Mouse (Mus musculus) heart, adult 2 months (tissue): ENCODE results near the gene Tmppe. TPM values are rescaled to one million over a fixed set of nuclear protein-coding genes. Genes with fewer than 3 reads are reported as not detected.
"Not testable (repeated sequence)": the region's sequence is repeated elsewhere in the genome, so short reads cannot be mapped to it uniquely, and the experiment has no call there.

ENCODE experiments used
- DNase-seq, 2 experiments: peaks; one replicate each; pipeline ENCODE4 v3.0.0; 2021
- H3K27ac ChIP-seq: fragments of 200-600 bp; 2 replicates; pipeline ENCODE4 v1.8.1; 2022
- H3K27me3 ChIP-seq: fragments of 200-500 bp; 2 replicates; pipeline ENCODE4 v1.6.1; 2012; ENCODE audit warnings: mild to moderate bottlenecking, low read length, inconsistent platforms, mixed read lengths; ENCODE audit not compliant: control insufficient read depth, insufficient read depth
- H3K36me3 ChIP-seq: fragments of 200-500 bp; 2 replicates; pipeline ENCODE4 v1.6.1; 2012; ENCODE audit warnings: low read length, inconsistent platforms; ENCODE audit not compliant: control insufficient read depth, insufficient read depth
- H3K4me1 ChIP-seq: fragments of 200-500 bp; 2 replicates; pipeline ENCODE4 v1.6.1; 2011; ENCODE audit warnings: low read length; ENCODE audit not compliant: control insufficient read depth, insufficient read depth
- H3K4me3 ChIP-seq: fragments of 200-600 bp; 2 replicates; pipeline ENCODE4 v1.8.1; 2022
- H3K79me2 ChIP-seq: fragments of 200-500 bp; replicated peaks from 2 replicates; pipeline ENCODE4 v1.6.1; 2012; ENCODE audit warnings: mild to moderate bottlenecking, inconsistent platforms, low read length, moderate library complexity, mixed read lengths; ENCODE audit not compliant: control insufficient read depth, insufficient read depth
- H3K9ac ChIP-seq: fragments of 200-500 bp; 2 replicates; pipeline ENCODE4 v1.6.1; 2012; ENCODE audit warnings: low read depth, mild to moderate bottlenecking, control low read depth, inconsistent platforms, low read length, mixed read lengths
- CTCF ChIP-seq: fragments of 200-600 bp; IDR thresholded peaks from 2 replicates; pipeline ENCODE4 v1.8.1; 2022; ENCODE audit warnings: antibody characterized with exemption, mild to moderate bottlenecking, moderate library complexity
- EP300 ChIP-seq: fragments of 200-500 bp; IDR thresholded peaks from 2 replicates; pipeline ENCODE4 v1.6.1; 2011; ENCODE audit warnings: low read depth, low read length, control low read depth; ENCODE audit not compliant: insufficient read depth
- POLR2A ChIP-seq: fragments of 200-500 bp; IDR thresholded peaks from 2 replicates; pipeline ENCODE4 v1.6.1; 2011; ENCODE audit warnings: mild to moderate bottlenecking, low read depth, low read length, control low read depth; ENCODE audit not compliant: insufficient read depth
- WGBS: fragments of 180-500 bp; shearing (Covaris S2); methylation state at CpG from one replicate; pipeline ENCODE4 v1.1.7; 2018; 5-methylcytosine and 5-hydroxymethylcytosine counted together
- intact Hi-C: fragments of 180-260 bp; cut with DNase I; formaldehyde crosslinking; loops from one replicate; pipeline ENCODE4 v1.15.1; 2025
- polyA plus RNA-seq: library from polyadenylated mRNA; depleted of rRNA; stranded (reverse); fragments of >200 nt; gene quantifications from 2 replicates; pipeline ENCODE4 v1.2.3, GENCODE M21; 2012
- total RNA-seq, 2 experiments: library from RNA; stranded (reverse); gene quantifications; 2 replicates each; pipeline ENCODE4 v1.2.3; 2021

The Tmppe gene
- total and polyA plus RNA-seq, 3 experiments, result 2.7 to 3.9 (median 3.7) TPM

- Histone ChIP-seq H3K27me3 (no peaks in the 10 kb centered on the region), H3K9ac (peak within 1 kb of the TSS; percentile 84), H3K36me3 (no peaks in the 10 kb centered on the region), H3K79me2 (no peaks in the 10 kb centered on the region), H3K27ac (peak within 1 kb of the TSS; percentile 69), H3K4me1 (peaks cover 3% of the 10 kb centered on the region; the same call in 1 of the 2 replicates), H3K4me3 (peak within 1 kb of the TSS; percentile 63)
- TF ChIP-seq CTCF (no peak), EP300 (no peak), POLR2A (no peak)
- peak; percentile 80 to 82 for DNase-seq
- intact Hi-C loops, result loop anchor here (10.0 kb wide), 1 partner anchor 405 kb away; no protein-coding TSS in a partner anchor
- 2% methylated on average over 89 of the region's 96 CpGs for WGBS
Observed at GRCm38 (mm10) chr9:114389905-114390748, 10.8 kb upstream of the Tmppe start, which contains the start of gene Crtap. Gene Crtap, minus strand, starts transcription at chr9:114390675.

GRCm38 (mm10) chr9:114390749-114391075, 10.2 kb upstream of the Tmppe start:
- H3K4me3 ChIP-seq, result peak overlapping the region; percentile 63
- intact Hi-C loops, result no loop called here
- H3K4me1 ChIP-seq, result peaks cover 3% of the 10 kb centered on the region; the same call in 1 of the 2 replicates
- no peaks in the 10 kb centered on the region for H3K79me2 ChIP-seq
- no peak for DNase-seq
- H3K27ac ChIP-seq, result peak overlapping the region; percentile 69; the same call in 1 of the 2 replicates
- H3K36me3 ChIP-seq, result no peaks in the 10 kb centered on the region
- H3K27me3 ChIP-seq, result no peaks in the 10 kb centered on the region
- no peak for TF ChIP-seq EP300
- TF ChIP-seq CTCF, result no peak
- no peak for TF ChIP-seq POLR2A
- H3K9ac ChIP-seq, result peak overlapping the region; percentile 84
- 3% methylated on average over 10 of the region's 10 CpGs for WGBS

GRCm38 (mm10) chr9:114394136-114394535, 6.8 kb upstream of the Tmppe start:
- DNase-seq, H3K79me2 ChIP-seq, H3K27me3 ChIP-seq, H3K36me3 ChIP-seq, H3K4me1 ChIP-seq, H3K4me3 ChIP-seq, H3K9ac ChIP-seq, H3K27ac ChIP-seq, intact Hi-C loops: not testable (repeated sequence)
- 66% methylated on average over 6 of the region's 6 CpGs for WGBS

GRCm38 (mm10) chr9:114394677-114395076, 6.2 kb upstream of the Tmppe start:
- Histone ChIP-seq H3K4me3 (no peak overlapping the region), H3K9ac (no peak overlapping the region), H3K4me1 (no peaks in the 10 kb centered on the region), H3K27ac (no peak overlapping the region), H3K36me3 (no peaks in the 10 kb centered on the region), H3K27me3 (no peaks in the 10 kb centered on the region), H3K79me2 (no peaks in the 10 kb centered on the region)
- intact Hi-C loops, result no loop called here
- 53% methylated on average over 8 of the region's 8 CpGs for WGBS
- no peak for DNase-seq
- TF ChIP-seq EP300 (no peak), POLR2A (no peak), CTCF (no peak)

GRCm38 (mm10) chr9:114395258-114395657, 5.6 kb upstream of the Tmppe start:
- H3K4me3 ChIP-seq, result no peak overlapping the region
- no peaks in the 10 kb centered on the region for H3K79me2 ChIP-seq
- DNase-seq, result no peak
- 84% methylated on average over 4 of the region's 4 CpGs for WGBS
- intact Hi-C loops, result no loop called here
- no peaks in the 10 kb centered on the region for H3K27me3 ChIP-seq
- H3K36me3 ChIP-seq, result no peaks in the 10 kb centered on the region
- H3K4me1 ChIP-seq, result no peaks in the 10 kb centered on the region; the same call in 1 of the 2 replicates
- no peak for TF ChIP-seq CTCF
- no peak for TF ChIP-seq POLR2A
- no peak for TF ChIP-seq EP300
- H3K9ac ChIP-seq, result no peak overlapping the region
- H3K27ac ChIP-seq, result no peak overlapping the region

- no peaks in the 10 kb centered on the region for H3K27me3 ChIP-seq
- peaks cover 4% of the 10 kb centered on the region for H3K79me2 ChIP-seq
- no peak overlapping the region for H3K27ac ChIP-seq
- no peaks in the 10 kb centered on the region; the same call in 1 of the 2 replicates for H3K4me1 ChIP-seq
- no peak for DNase-seq
- no peaks in the 10 kb centered on the region for H3K36me3 ChIP-seq
- WGBS, result 94% methylated on average over 12 of the region's 12 CpGs
- intact Hi-C loops, result loop anchor here (5.0 kb wide), 1 partner anchor 467 kb away; the partner anchor contains the start of gene Ubp1
- H3K4me3 ChIP-seq, result no peak overlapping the region
- no peak overlapping the region for H3K9ac ChIP-seq
- TF ChIP-seq EP300 (no peak), CTCF (no peak), POLR2A (no peak)
Observed at GRCm38 (mm10) chr9:114399680-114400079, 1.2 kb upstream of the Tmppe start.
